Mouse (Mus musculus) heart, embryonic 14.5 days (tissue): Measurements from ENCODE around the gene Pcgf2. TPM values are rescaled to one million over a fixed set of nuclear protein-coding genes. Genes with fewer than 3 reads are reported as not detected.

Source experiments
- ATAC-seq: fragments of 200-750 bp; cut with Nextera tagmentation; 2 replicates; pipeline ENCODE4 v1.8.0; 2017; ENCODE audit warnings: low read depth, moderate TSS enrichment; ENCODE audit not compliant: insufficient number of reproducible peaks, insufficient read depth, low FRiP score
- H3K27ac ChIP-seq, 2 experiments: fragments of 200-500 bp in 1 of 2; fragments of 300-500 bp in 1 of 2; sonication (generic) in 1 of 2; replicated peaks in 1 of 2; 2 replicates each; pipeline ENCODE4 v1.5.1; 2012 to 2014; ENCODE audit warnings: low read depth in 2 of 2, low read length in 2 of 2, control low read depth in 1 of 2, mild to moderate bottlenecking in 1 of 2, mixed read lengths in 1 of 2; ENCODE audit not compliant: control insufficient read depth in 1 of 2, insufficient read depth in 1 of 2
- H3K27me3 ChIP-seq: fragments of 300-500 bp; sonication (generic); 2 replicates; pipeline ENCODE4 v1.6.1; 2014; ENCODE audit warnings: mild to moderate bottlenecking, low read length, control low read depth; ENCODE audit not compliant: control insufficient read depth, insufficient read depth
- H3K36me3 ChIP-seq: fragments of 300-500 bp; sonication (generic); 2 replicates; pipeline ENCODE4 v1.6.1; 2014; ENCODE audit warnings: mild to moderate bottlenecking, control low read depth, low read length, mixed read lengths; ENCODE audit not compliant: control insufficient read depth, insufficient read depth
- H3K4me1 ChIP-seq, 2 experiments: fragments of 200-500 bp in 1 of 2; fragments of 300-500 bp in 1 of 2; sonication (generic) in 1 of 2; 2 replicates each; pipeline ENCODE4 v1.6.1; 2012 to 2014; ENCODE audit warnings: low read length in 2 of 2, control low read depth in 1 of 2, mixed read lengths in 1 of 2; ENCODE audit not compliant: control insufficient read depth in 2 of 2, insufficient read depth in 2 of 2
- H3K4me2 ChIP-seq: fragments of 300-500 bp; sonication (generic); 2 replicates; pipeline ENCODE4 v1.6.1; 2014; ENCODE audit warnings: mild to moderate bottlenecking, low read length
- H3K4me3 ChIP-seq, 2 experiments: fragments of 200-500 bp in 1 of 2; fragments of 300-500 bp in 1 of 2; sonication (generic) in 1 of 2; 2 replicates each; pipeline ENCODE4 v1.5.1; 2012 to 2014; ENCODE audit warnings: low read length in 2 of 2, mild to moderate bottlenecking in 2 of 2, control low read depth in 1 of 2, low read depth in 1 of 2, moderate library complexity in 1 of 2; ENCODE audit not compliant: control insufficient read depth in 1 of 2, insufficient read depth in 1 of 2
- H3K9ac ChIP-seq: fragments of 300-500 bp; sonication (generic); 2 replicates; pipeline ENCODE4 v1.6.1; 2014; ENCODE audit warnings: mild to moderate bottlenecking, low read length
- H3K9me3 ChIP-seq: fragments of 300-500 bp; sonication (generic); 2 replicates; pipeline ENCODE4 v1.6.1; 2016; ENCODE audit warnings: low read length, control low read depth; ENCODE audit not compliant: control insufficient read depth
- WGBS: fragments of 180-500 bp; shearing (Covaris S2); extraction: QIAGEN DNeasy Blood & Tissue Kit; methylation state at CpG from one replicate; pipeline ENCODE4 v1.1.7; 2014; 5-methylcytosine and 5-hydroxymethylcytosine counted together
- polyA plus RNA-seq: library from polyadenylated mRNA; unstranded; fragments of >200 nt; fragmentation: Nextera tagmentation; extraction: Ambion mirVana; gene quantifications from 2 replicates; pipeline ENCODE4 v1.2.1, GENCODE M21; 2014

The Pcgf2 gene
- polyA plus RNA-seq, 1 experiment from 2014 or later: 12.5 TPM

DNA sequence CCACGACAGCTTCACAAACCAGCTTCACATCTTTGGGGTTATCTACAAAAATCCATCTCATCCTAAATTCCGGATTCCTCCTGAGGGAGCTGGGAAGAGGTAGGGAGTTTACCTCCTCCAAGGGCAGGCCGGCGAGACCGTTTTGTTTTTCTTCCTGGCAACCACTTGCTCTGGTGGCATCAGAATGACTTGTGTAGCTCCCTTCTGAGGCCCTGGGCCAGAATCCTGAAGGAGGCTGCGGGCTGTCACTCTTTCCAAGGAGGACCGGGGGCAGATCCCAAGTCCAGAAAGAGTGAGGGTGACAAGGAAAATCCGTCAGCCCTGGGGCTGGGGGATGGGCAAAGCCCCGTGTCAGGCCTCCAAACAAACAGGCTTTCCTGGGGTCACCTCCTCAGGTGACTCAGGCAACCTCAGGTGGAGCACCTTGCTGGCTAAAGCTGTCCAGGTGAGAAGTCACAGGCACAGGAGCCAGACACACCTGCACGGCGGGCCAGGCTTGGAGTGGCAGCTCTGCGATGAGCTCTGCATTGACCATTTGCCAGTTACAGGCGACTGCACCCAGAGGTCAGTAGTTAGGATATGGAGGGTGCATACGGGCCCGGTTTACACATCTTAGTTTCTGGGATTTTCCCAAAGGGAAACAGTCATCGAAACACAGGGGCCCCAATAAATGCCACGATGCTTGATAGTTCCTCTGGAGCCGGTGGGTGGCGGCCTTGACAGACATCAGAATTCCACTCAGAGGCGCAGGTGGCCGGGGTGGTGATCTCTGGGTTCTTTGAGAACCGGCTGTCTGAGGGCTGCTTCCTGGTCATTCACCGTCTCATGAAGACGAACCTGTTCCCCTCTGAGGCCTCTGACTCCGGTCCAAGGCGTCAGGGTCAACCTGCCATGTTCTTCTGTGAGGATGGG, 17.3 kb upstream of the Pcgf2 start:
- ATAC-seq: no peak
- WGBS: 86% methylated on average over 26 of the region's 26 CpGs
- Histone ChIP-seq H3K27me3 (no peaks in the 10 kb centered on the region), H3K27ac (no peak overlapping the region), H3K9ac (no peak overlapping the region), H3K4me2 (no peak overlapping the region), H3K4me3 (no peak overlapping the region), H3K9me3 (peaks cover 4% of the 10 kb centered on the region; the same call in 1 of the 2 replicates), H3K4me1 (peaks cover 0 to 11% of the 10 kb centered on the region in 2 experiments; a peak in 2 of 4 replicates), H3K36me3 (peaks cover 73% of the 10 kb centered on the region)

DNA sequence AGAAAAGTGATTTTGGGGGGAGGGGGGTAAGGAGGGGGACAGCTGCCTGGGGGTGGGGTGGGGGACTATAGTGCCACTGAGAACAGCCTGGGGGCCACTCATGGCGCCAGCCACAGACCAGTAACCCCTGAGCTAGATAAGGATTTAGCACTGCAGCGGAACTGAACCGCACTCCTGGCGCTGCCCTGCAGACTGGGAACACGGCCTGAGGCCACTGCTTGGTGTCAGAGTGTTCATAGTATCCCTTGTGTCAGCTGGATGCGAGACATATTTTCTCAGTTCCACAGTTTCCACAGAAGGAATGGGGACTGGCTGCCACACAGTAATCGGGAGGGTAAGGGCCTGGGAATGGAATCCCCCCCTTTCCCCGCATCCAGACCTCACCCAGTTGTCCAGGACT, 15.7 kb upstream of the Pcgf2 start:
- Histone ChIP-seq H3K4me3 (no peak overlapping the region), H3K36me3 (peaks cover 73% of the 10 kb centered on the region), H3K27ac (no peak overlapping the region), H3K4me2 (no peak overlapping the region), H3K27me3 (no peaks in the 10 kb centered on the region), H3K9ac (no peak overlapping the region), H3K4me1 (peaks cover 0 to 11% of the 10 kb centered on the region in 2 experiments; a peak in 2 of 4 replicates), H3K9me3 (no peaks in the 10 kb centered on the region)
- ATAC-seq: no peak
- WGBS: 69% methylated on average over 8 of the region's 8 CpGs

DNA sequence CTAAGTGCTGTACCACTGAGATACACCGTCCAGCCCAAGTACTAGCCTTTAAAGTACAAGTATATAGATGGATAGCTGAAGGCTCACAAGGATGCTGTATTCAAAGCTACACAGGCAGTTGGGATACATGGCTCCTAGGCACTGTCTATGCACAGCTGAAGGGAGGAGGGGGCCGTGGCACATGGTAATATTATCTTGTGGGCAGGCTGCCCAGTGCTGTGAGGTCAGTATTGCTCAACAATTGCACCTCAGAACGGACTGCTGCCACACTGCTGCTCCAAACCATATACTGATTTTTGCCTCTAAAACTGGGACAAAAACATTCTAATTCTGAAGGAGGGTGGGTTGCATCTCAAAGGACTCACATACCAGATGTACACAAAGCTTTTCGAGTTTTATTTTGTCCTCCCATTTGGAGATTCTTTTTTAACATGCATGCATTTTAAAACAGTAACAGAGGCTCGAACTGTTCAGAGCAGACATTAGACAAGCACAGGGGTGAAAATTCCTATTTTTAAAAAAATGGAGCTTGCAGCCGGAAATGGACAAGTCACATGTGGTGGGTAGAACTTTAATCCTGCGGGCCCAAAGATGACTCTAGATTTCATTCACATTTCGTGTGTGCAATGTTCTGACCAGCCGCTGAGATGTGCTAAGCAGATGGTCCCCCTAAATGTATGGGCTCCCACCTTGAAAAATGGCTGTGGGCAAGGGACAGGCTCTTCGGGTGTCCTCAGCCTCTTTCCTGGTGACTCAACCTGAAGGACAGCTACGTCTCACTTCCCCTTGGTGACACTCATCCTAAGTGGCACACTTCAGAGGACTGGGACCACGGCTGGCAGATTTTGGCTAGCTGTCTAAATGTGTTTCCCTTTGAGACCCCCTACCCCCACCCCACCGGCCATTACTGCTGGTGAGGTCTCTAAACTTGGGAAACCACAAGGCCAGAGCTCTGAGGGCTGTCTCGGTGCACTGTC, 14.8 kb upstream of the Pcgf2 start:
- Histone ChIP-seq H3K9ac (no peak overlapping the region), H3K4me2 (no peak overlapping the region), H3K36me3 (peaks cover 69% of the 10 kb centered on the region), H3K4me1 (peaks cover 0 to 11% of the 10 kb centered on the region in 2 experiments; a peak in 2 of 4 replicates), H3K27me3 (no peaks in the 10 kb centered on the region), H3K9me3 (no peaks in the 10 kb centered on the region), H3K27ac (no peak overlapping the region), H3K4me3 (no peak overlapping the region)
- WGBS: 73% methylated on average over 14 of the region's 14 CpGs
- ATAC-seq: no peak

DNA sequence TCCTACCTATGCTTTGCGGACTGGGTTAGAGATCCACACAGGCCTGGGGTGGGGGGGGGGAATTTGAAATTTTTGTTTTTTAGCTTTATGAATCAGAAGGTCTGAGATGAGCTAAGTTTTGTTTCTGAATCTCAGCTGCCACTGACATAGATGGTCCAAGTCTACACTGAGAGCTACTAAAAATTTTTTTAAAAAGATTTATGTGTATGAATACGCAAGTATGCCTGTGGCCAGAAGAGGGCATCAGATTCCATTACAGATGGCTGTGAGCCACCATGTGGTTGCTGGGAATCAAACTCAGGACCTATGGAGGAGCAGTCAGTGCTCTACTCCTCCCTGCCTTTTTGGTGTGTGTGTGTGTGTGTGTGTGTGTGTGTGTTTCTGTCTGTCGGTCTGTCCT, 14.1 kb upstream of the Pcgf2 start:
- peaks cover 63% of the 10 kb centered on the region for H3K36me3 ChIP-seq
- H3K27me3 ChIP-seq: no peaks in the 10 kb centered on the region
- no peak overlapping the region for H3K9ac ChIP-seq

DNA sequence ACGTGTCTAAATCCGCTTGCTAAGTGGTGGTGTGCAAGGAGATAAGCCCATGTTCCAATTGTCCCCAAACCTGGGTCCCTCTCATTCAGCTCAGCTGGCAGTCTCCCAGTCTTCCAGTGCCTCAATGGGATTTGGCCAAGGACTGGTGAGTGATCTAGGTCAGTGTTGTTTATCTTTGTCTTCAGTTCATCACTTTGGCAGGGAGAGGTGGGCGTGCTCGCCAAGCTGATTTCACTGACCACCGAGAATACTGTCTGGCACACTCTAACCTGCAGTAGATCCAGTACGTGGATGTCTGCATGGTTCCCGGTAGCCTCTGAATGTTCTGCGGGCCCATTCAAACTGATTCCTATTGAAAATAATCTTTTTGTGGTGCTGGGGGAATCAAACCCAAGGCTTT, 13.6 kb upstream of the Pcgf2 start:
- peaks cover 63% of the 10 kb centered on the region for H3K36me3 ChIP-seq
- H3K4me3 ChIP-seq: no peak overlapping the region
- no peak overlapping the region for H3K4me2 ChIP-seq
- H3K27me3 ChIP-seq: no peaks in the 10 kb centered on the region
- H3K9ac ChIP-seq: no peak overlapping the region
- ATAC-seq: no peak
- H3K9me3 ChIP-seq: no peaks in the 10 kb centered on the region
- H3K27ac ChIP-seq: no peak overlapping the region
- WGBS: 67% methylated on average over 8 of the region's 8 CpGs
- peaks cover 0 to 11% of the 10 kb centered on the region in 2 experiments; a peak in 2 of 4 replicates for H3K4me1 ChIP-seq

More for the DNA sequence above, 14.1 kb upstream of the Pcgf2 start:
- 92% methylated on average over 3 of the region's 3 CpGs for WGBS
- no peak overlapping the region for H3K27ac ChIP-seq
- H3K4me3 ChIP-seq: no peak overlapping the region
- ATAC-seq: no peak
- peaks cover 0 to 11% of the 10 kb centered on the region in 2 experiments; a peak in 2 of 4 replicates for H3K4me1 ChIP-seq
- H3K9me3 ChIP-seq: no peaks in the 10 kb centered on the region
- no peak overlapping the region for H3K4me2 ChIP-seq

DNA sequence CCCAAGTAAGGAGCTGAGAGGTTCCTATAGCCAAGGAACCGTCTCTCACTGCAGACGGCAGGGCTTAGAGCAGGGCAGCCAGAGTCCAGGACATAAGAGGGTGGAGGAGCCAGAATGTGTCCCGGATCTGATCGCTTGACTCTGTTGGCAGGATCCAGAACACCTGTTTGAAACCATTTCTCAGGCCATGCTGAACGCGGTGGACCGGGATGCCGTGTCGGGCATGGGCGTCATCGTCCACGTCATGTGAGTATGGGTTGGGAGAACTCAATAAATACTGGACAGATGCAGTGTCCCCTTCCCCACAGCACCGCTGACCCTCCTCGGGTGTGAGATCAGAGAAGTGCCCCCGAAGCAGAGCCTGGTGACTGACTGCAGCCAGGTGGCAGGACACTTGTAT, 12.0 kb upstream of the Pcgf2 start:
- Histone ChIP-seq H3K36me3 (peaks cover 63% of the 10 kb centered on the region), H3K27ac (no peak overlapping the region), H3K9me3 (no peaks in the 10 kb centered on the region), H3K4me2 (no peak overlapping the region), H3K4me1 (peaks cover 0 to 11% of the 10 kb centered on the region in 2 experiments; a peak in 2 of 4 replicates), H3K9ac (no peak overlapping the region), H3K4me3 (no peak overlapping the region), H3K27me3 (no peaks in the 10 kb centered on the region)
- 94% methylated on average over 15 of the region's 15 CpGs for WGBS
- ATAC-seq: no peak

DNA sequence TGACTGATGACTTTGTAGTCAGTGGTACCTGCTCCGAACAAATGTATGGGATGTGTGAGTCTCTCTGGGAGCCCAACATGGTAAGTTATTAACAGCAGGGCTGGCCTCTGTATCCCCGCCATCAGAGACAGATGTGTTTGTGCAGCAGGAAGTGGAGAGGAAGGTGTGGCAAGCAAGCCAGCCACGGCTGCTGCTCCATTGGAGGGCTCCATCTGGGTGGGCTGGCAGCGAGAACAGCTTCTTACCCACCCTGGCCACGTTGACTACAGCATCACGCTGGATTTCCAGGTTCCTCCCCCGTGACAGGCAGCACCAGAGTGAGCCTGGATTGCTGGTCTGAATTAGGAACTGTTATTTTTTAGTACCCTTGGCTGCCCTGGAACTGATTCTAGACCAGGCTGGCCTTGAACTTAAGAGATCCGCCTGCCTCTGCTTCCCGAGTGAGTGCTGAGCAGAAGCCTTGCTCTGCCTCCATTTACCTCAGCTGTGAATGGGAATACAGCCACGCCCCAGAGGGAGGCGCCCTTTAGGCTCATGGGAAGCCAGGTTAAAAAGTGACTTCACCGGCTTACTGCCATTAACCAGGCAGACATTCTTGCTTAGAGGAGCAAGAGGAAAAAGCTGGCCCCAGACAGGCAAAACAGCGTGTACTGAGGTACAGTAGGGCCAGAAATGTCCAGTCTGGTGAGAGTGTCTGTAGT, 11.1 kb upstream of the Pcgf2 start:
- Histone ChIP-seq H3K36me3 (peaks cover 68% of the 10 kb centered on the region), H3K27me3 (no peaks in the 10 kb centered on the region), H3K4me1 (peaks cover 0 to 11% of the 10 kb centered on the region in 2 experiments; a peak in 2 of 4 replicates), H3K4me3 (no peak overlapping the region), H3K27ac (no peak overlapping the region), H3K9me3 (no peaks in the 10 kb centered on the region), H3K9ac (no peak overlapping the region), H3K4me2 (no peak overlapping the region)
- ATAC-seq: no peak
- WGBS: 79% methylated on average over 13 of the region's 13 CpGs
